Mouse (Mus musculus) stomach, embryonic 16.5 days (tissue): ENCODE data around the gene Ptpra. TPM values are rescaled to one million over a fixed set of nuclear protein-coding genes. Genes with fewer than 3 reads are reported as not detected.

Experiments used
- ATAC-seq: fragments of 200-750 bp; cut with Nextera tagmentation; 2 replicates; pipeline ENCODE4 v1.8.0; 2017; ENCODE audit warnings: moderate number of reproducible peaks, moderate TSS enrichment; ENCODE audit not compliant: insufficient read depth, low FRiP score
- H3K27ac ChIP-seq: fragments of 300-500 bp; sonication (generic); 2 replicates; pipeline ENCODE4 v1.5.1; 2014; ENCODE audit warnings: low read length
- H3K27me3 ChIP-seq: fragments of 300-500 bp; sonication (generic); 2 replicates; pipeline ENCODE4 v1.6.1; 2014; ENCODE audit warnings: low read length, control low read depth, mixed read lengths; ENCODE audit not compliant: control insufficient read depth, insufficient read depth
- H3K36me3 ChIP-seq: fragments of 300-500 bp; sonication (generic); 2 replicates; pipeline ENCODE4 v1.6.1; 2014; ENCODE audit warnings: low read length; ENCODE audit not compliant: control insufficient read depth, insufficient read depth
- H3K4me1 ChIP-seq: fragments of 300-500 bp; sonication (generic); 2 replicates; pipeline ENCODE4 v1.6.1; 2014; ENCODE audit warnings: low read length, control low read depth, mixed read lengths; ENCODE audit not compliant: control insufficient read depth, insufficient read depth
- H3K4me2 ChIP-seq: fragments of 300-500 bp; sonication (generic); 2 replicates; pipeline ENCODE4 v1.6.1; 2014; ENCODE audit warnings: low read depth, low read length, mixed read lengths
- H3K4me3 ChIP-seq: fragments of 300-500 bp; sonication (generic); replicated peaks from 2 replicates; pipeline ENCODE4 v1.5.1; 2014; ENCODE audit warnings: mild to moderate bottlenecking, low read length
- H3K9ac ChIP-seq: fragments of 300-500 bp; sonication (generic); 2 replicates; pipeline ENCODE4 v1.6.1; 2014; ENCODE audit warnings: low read length
- H3K9me3 ChIP-seq: fragments of 300-500 bp; sonication (generic); replicated peaks from 2 replicates; pipeline ENCODE4 v1.6.1; 2016; ENCODE audit warnings: low read length, control low read depth; ENCODE audit not compliant: control insufficient read depth
- WGBS: fragments of 180-500 bp; shearing (Covaris S2); extraction: QIAGEN DNeasy Blood & Tissue Kit; methylation state at CpG from one replicate; pipeline ENCODE4 v1.1.7; 2014; 5-methylcytosine and 5-hydroxymethylcytosine counted together
- microRNA-seq: library from miRNA; unstranded; fragments of <30 nt; microRNA quantifications from one replicate; pipeline ENCODE4, GENCODE M21; 2016
- polyA plus RNA-seq: library from polyadenylated mRNA; unstranded; fragments of >200 nt; fragmentation: Nextera tagmentation; extraction: Ambion mirVana; gene quantifications from 2 replicates; pipeline ENCODE4 v1.2.1, GENCODE M21; 2015

The Ptpra gene
- polyA plus RNA-seq, 1 experiment from 2014 or later, result 70.8 TPM

DNA sequence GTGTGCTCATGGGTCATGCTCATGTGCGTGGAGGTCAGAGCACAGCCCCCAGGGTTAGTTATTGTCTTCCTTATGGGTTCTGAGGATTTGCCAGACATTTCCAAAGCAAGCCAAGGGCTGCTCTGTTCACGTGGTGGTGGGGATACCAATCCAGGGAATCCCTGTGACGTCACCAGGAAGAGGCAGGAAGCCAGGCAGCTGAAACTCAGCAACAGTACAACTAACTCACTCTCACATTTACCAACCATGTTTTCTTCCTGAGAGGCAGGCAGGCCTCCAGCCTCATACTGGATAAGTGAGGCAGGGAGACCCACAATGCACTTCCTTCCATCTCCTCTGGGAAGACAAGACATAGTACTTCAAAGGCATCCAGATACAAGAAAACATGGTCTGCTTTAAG, 148.3 kb downstream of the Ptpra start:
- H3K9me3 ChIP-seq, result no peaks in the 10 kb centered on the region
- no peaks in the 10 kb centered on the region for H3K27me3 ChIP-seq
- H3K27ac ChIP-seq, result no peak overlapping the region
- no peak for ATAC-seq
- H3K9ac ChIP-seq, result no peak overlapping the region
- no peak overlapping the region for H3K4me3 ChIP-seq
- no peak overlapping the region for H3K4me2 ChIP-seq
- WGBS, result 70% methylated on average over 3 of the region's 3 CpGs
- no peaks in the 10 kb centered on the region for H3K4me1 ChIP-seq
- H3K36me3 ChIP-seq, result peaks cover 9% of the 10 kb centered on the region; the same call in 1 of the 2 replicates

- Histone ChIP-seq H3K27me3 (no peaks in the 10 kb centered on the region), H3K4me3 (no peak overlapping the region), H3K4me1 (no peaks in the 10 kb centered on the region), H3K9me3 (no peaks in the 10 kb centered on the region), H3K27ac (no peak overlapping the region), H3K9ac (no peak overlapping the region), H3K36me3 (peaks cover 9% of the 10 kb centered on the region; the same call in 1 of the 2 replicates), H3K4me2 (no peak overlapping the region)
- ATAC-seq, result no peak
- 90% methylated on average over 4 of the region's 4 CpGs for WGBS
Measured at GRCm38 (mm10) chr2:130602195-130602594, 152.1 kb downstream of the Ptpra start.

Small RNA genes within 50 kb of the gene (microRNA-seq; reads per million reads assigned to microRNA genes)
- gene Gm23876, result not detected

Other genes starting within 250 kb of the Ptpra start
- 221 and 222 TPM in 2 replicates for gene Nop56, start 175.8 kb upstream of the Ptpra start, polyA plus RNA-seq
- 185 and 187 TPM in 2 replicates for gene Idh3b, start 165.7 kb upstream of the Ptpra start, polyA plus RNA-seq
- 1.4 and 2.1 TPM in 2 replicates for gene Ebf4, start 155.1 kb upstream of the Ptpra start, polyA plus RNA-seq
- gene Cpxm1, start 52.7 kb upstream of the Ptpra start, polyA plus RNA-seq, result 53.5 and 56.4 TPM in 2 replicates
- gene Gm28372, start 45.0 kb upstream of the Ptpra start, polyA plus RNA-seq, result not detected in 2 replicates
- not detected in 2 replicates for gene 1700020A23Rik, start 45.0 kb upstream of the Ptpra start, polyA plus RNA-seq
- gene Tmem239, start 43.8 kb upstream of the Ptpra start, polyA plus RNA-seq, result not detected in 2 replicates
- 83.2 and 93.8 TPM in 2 replicates for gene Vps16, start 25.9 kb upstream of the Ptpra start, polyA plus RNA-seq
- gene Pced1a, start 25.6 kb upstream of the Ptpra start, polyA plus RNA-seq, result 16.1 and 16.4 TPM in 2 replicates
- 69.6 and 82.3 TPM in 2 replicates for gene Mrps26, start 113.5 kb downstream of the Ptpra start, polyA plus RNA-seq
- gene Oxt, start 125.9 kb downstream of the Ptpra start, polyA plus RNA-seq, result not detected in 2 replicates
- not detected in 2 replicates for gene Avp, start 132.3 kb downstream of the Ptpra start, polyA plus RNA-seq
- gene Fastkd5, start 179.7 kb downstream of the Ptpra start, polyA plus RNA-seq, result 14.7 and 16.0 TPM in 2 replicates
- 9.6 and 10.7 TPM in 2 replicates for gene Ubox5, start 179.8 kb downstream of the Ptpra start, polyA plus RNA-seq
- gene Lzts3, start 192.5 kb downstream of the Ptpra start, polyA plus RNA-seq, result 7.5 and 8.4 TPM in 2 replicates
- 76.6 and 78.6 TPM in 2 replicates for gene Ddrgk1, start 214.4 kb downstream of the Ptpra start, polyA plus RNA-seq
- 71.7 and 85.5 TPM in 2 replicates for gene Itpa, start 217.3 kb downstream of the Ptpra start, polyA plus RNA-seq
- 0.70 and 0.77 TPM in 2 replicates for gene Slc4a11, start 247.2 kb downstream of the Ptpra start, polyA plus RNA-seq